Mouse (Mus musculus) embryo, embryonic 10 days (tissue): Measurements from ENCODE around the gene Ankrd10.
"Not testable (repeated sequence)": the region's sequence is repeated elsewhere in the genome, so short reads cannot be mapped to it uniquely, and the experiment has no call there.

Source experiments
- DNase-seq: peaks from one replicate; pipeline ENCODE4 v3.0.0-alpha.2; 2015; ENCODE audit warnings: low spot score

Gene Ankrd10

DNA sequence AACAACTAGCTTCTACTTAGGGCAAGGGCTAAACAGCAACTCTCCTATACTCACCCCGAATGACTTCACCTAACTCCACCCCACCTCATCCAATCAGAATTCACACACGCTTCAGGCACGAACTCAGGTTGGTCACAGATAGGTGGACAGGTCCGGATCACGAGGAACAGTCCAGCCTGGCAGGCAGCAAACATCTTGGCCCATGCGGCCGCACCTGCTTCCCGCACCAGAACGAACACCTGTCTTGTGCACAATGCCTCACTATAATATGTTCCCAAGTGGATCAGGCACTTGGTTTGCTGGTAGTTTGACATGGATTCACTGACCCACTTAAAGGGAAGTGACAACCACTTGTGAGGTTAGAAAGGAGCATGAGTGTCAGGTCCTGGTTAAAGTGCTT is 26.7 kb downstream of the Ankrd10 start:
- no peak for DNase-seq

DNA sequence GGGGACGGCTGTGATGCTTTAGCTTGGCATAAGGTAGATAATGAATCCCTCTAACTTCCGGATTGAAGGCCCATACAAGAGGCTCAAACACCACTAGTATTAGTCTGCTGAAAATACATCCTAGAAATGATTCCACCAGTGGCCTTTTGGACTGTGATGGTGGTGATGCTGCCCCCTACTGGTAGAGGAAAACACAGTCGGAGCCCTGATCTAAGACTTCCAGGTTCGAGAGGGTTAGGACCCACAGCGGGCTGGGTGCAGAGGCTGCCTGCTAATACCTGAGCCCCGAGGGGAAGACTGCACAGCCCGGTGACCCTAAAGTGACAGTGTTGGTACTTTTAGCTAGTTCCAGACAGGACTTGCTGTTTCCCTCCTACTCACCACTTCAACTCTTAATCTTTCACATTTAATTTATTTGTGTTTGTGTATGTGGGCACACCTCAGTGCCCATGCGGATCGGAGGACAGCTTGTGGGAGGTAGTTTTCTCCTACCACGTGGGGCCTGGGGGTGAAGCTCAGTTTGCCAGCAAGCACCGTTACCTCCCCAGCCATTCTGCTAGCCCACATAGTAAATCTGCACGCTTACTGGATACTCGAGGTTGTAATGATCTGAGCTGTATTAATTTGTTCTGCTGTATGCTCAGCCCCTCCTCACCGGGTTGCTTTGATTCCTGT is 33.4 kb downstream of the Ankrd10 start:
- DNase-seq = peak; percentile 84

DNA sequence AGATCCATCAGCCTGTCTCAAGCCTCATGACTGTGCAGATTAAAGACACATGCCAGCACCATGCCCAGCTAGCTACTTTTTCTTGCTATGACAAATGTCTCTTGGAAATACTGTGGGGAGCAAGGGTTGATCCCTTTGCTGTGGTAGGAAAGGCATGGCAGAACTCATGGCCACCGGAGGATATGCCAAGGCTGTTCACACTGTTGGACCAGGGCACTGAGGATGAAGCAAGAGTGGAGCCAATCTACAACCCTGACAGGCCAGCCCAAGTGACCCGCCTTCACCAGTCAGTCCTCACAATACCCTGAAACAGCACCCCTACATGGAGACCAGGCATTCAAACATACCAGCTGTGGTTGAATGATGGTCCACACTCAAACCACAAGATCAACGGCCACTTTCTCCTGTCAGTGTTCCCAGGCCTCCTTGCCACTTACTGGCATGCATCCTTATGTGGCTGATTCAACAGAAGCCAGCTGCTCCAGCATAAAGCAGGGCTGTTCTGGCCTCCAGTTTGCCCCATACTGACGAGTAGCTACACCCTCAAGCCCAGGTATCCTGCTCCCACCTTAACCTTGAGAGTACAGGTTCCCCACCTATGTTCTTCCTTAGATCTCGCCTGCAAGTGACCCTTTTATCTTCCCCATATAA is 35.1 kb downstream of the Ankrd10 start:
- DNase-seq = no peak

DNA sequence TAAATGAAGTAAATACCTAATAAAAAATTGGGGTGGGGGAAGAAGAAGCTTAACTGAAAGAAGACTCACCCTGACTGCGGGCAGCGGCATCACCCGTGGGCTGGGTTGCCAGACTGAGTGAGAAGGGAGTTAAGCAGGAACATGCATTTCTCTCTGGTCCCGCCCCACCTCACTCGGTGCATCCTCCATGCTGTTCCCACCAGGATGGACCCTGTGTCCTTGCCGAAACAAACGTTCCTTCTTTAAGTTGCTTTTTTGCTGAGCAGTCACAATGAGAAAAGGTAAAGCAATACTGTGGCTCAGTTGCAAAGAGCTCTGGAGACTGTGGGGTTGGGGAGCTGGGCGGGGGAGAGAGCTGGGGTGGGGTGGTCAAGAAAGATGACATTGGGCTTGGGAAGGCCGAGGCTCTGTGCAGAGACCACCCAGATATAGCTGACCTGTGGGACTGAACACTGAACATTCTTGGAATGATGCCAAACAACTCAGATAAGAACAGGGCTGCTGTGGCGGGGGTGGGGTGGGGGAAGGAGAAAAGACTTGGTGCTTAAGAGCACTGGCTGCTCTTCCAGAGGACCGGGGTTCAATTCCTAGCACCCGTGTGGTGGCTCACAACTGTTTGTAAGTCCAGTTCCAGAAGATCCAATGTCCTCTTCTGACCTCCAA is 42.2 kb downstream of the Ankrd10 start:
- DNase-seq = no peak

DNA sequence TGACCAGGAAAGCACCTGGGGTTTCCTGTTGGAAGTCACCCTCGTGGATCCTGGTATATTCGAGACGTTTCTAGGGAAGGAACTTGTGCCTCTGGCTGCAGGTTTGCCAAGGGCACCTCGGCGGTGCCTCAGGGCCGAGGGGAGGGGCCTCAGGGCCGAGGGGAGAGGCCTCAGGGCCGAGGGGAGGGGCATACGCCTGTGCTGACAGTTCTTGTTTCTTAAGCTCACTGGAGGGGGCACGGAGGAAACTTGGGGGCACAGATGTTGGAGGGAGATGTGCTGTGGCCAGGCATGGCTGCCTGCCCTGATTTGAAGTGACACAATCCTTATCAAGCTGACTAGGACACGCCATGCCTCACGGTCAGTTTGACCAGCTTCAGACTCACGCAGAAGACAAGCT is 43.3 kb downstream of the Ankrd10 start:
- no peak for DNase-seq

DNA sequence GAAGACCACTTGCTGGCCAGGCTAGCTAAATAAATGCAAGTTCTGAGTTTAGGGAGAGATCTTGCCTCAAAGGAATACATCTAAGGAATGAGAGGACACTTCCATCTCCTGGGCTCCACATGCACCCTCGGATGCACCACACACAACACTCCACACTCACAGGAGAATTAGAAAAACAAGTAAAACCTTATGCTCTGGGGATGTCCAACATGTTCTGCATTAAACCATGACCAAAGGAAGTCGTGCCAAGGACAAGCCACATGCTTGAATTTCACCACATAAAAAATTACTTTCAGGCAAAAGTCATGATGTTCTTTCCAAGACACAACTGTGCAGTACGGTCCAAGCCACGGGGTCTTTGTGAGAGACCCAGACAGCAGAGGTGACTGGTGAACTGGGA is 43.7 kb downstream of the Ankrd10 start:
- no peak for DNase-seq

DNA sequence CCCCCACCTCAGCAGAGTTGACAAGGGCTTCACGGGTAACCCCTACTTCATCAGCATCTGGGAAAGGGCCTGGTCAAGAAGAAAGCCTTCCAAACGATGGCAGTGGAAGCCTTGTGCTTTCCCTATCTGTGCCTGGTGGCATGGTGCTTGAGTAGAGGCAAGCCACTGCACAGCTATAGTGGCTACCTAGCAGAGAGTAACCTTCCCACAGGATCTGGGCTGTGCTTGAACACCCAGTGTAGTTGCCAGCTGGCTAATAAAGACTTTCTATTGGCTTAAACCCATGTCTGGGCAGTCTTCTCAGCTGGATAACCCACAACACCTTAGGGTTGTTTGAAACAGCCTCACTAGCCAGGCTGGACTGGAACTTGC is 49.2 kb downstream of the Ankrd10 start:
- DNase-seq = no peak

DNA sequence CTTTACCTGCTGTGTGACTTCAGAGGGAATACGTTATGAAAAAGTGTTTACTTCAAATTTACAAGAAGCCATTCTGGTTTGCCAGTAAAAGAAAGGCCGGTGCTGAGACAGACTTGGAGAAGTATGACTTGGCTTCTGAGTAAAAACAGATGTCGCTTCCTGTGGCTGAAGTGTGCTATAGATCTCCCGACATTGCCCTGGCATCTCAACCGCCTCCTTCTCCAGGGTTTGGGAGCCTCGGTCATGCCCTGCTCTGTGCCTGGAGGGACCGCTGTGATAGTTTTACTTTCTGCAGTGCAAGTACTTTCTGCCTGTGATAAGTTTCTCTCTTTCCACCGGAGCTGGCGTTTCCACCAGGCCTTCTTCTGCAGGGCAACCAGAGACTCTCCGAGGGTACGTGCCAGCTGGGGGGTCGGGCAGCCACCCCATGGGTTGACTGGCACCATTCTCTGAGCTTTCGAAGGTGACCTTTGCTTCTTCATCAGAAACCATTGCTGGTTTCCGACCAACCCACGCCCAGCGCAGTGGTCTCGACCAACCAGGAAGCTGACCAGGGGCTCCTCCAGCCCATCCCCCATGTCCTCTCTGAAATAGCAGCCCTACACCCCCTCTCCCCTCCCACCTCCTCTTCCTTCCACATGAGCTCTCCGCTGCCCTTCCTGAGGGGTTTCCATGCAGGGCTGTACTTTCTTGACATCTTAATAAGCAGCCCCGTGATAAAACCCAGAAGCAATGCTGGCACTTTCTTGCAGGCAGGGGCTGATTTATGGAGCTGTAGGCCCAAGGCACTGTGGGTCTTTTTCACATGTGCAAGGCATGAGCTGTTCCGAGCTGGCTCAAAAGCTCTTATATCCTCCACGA is 49.8 kb downstream of the Ankrd10 start:
- peak; percentile 57 for DNase-seq

DNA sequence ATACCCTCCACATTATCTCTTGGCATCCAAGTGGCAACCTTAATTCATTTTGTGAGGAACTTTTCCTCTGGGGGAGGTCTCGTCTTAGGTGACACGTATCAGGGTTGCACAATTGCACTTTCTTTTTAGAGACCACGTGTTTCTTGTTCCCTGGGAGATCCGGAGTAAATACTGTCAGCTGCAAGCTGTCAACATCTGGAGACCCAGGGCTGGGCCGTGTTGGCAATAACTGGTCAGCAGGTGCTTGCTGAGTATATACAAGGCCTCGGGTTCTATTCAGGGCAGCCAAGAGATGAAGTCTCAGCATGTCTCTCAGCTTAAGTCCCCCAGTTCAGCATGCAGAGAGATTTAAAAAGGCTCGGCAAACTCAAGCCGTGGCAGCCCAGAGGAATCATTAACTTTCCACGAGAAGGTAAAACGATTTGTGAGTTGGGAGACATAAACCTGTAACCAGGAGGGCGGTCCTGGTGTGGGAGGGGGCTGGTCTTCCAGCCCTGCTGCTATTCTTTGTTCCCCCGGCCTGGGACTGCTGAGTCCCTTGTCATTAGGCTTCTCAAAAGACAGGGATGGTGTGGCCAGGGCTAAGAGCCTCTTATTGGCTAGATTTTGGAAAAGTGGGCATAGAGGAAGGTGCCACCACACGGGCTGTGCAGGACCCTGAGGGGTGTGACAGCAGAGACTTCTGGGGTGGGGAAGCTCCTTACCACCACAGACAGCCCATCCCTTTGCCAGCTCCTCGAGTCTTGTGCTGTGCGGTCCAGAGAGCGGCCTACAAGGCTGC is 59.8 kb downstream of the Ankrd10 start:
- no peak for DNase-seq

DNA sequence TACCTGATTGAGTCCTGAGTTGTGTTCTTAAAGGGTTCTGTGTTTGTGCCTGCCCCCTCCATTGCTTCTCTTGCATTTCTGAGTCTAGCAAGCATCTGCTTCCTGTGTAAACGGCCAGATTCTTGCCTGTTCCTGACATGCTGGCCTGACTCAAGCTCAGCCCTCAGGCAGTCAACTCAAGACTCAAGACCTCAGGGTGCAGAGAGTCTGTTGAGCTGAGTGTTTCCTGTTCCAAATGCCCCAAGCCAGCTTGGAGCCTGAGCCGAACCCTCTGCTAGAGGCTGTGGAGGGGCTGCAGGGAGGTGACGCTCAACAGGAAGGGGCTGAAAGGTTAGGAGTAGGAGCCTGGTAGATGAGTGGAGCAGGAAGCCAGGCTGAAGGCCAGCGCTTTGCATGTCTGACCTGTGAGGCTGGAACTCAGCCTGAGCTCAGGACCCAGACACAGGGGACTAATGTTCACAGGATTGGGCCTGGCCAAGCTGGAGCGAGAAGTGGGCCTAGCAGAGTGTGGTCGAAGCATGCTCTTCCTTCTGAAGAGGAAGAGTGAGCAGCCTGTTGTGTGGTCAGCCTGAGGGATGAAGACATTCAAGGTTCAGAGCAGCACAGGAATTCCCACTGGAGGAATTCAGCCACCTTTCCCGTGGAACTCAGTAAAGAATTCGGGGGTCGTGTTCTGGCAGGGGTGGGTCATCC is 60.5 kb downstream of the Ankrd10 start:
- no peak for DNase-seq

DNA sequence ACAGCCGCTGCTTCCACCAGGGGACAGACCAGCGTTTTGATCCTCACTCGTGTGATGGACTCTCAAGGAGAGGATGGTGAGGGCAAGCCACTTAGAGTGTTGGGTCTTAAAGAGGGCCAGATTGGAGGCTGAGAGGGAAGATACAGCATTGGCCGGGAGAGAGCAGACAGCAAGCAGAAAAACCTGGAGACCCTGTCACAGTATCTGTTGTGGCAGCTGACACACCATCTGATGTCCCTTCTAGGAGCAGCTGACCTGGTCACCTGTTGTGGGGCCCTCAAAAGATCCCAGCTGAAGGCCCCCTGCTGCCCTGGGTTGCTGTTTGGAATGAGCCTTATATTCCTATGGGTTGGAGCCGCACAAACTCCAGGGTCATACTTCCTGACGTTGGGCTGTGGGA is 63.1 kb downstream of the Ankrd10 start:
- no peak for DNase-seq

DNA sequence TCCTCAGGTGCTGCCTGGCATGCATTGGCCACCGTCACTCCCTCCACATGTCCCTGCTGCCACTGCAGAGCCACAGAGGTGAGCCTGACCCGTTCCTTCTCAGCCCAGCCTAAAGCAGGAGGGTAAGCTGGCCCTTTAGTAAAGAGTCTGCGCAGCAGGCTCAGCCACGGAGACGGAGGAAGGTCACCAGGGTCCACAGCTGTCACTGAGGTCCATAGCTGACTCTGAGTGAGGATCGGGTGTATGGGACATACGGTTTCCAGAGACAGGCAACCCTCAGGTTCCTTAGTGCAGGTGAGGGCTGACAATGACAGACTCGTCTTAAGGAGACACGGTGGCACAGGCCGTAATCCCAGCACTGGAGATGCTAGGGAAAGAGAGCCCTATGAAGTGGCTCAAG is 63.6 kb downstream of the Ankrd10 start:
- no peak for DNase-seq

DNA sequence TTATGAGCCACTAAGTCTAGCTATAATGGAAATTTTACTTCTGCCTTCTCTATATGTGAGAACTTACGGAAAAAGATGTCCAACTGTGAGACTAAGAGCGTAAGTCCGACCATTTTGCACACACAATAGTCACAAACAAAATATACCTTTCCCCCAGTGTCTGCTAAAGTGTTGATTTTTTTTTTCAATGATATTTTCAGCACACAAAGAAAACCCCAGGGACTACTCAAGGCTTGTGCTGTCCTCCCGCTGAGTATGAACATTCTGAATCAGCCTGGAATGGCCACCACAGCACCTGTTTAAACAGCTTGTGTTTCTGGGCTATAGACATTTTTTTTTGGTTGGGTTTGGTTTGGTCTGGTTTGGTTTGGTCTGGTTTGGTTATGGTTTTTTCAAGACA is 64.8 kb downstream of the Ankrd10 start:
- DNase-seq = no peak

DNA sequence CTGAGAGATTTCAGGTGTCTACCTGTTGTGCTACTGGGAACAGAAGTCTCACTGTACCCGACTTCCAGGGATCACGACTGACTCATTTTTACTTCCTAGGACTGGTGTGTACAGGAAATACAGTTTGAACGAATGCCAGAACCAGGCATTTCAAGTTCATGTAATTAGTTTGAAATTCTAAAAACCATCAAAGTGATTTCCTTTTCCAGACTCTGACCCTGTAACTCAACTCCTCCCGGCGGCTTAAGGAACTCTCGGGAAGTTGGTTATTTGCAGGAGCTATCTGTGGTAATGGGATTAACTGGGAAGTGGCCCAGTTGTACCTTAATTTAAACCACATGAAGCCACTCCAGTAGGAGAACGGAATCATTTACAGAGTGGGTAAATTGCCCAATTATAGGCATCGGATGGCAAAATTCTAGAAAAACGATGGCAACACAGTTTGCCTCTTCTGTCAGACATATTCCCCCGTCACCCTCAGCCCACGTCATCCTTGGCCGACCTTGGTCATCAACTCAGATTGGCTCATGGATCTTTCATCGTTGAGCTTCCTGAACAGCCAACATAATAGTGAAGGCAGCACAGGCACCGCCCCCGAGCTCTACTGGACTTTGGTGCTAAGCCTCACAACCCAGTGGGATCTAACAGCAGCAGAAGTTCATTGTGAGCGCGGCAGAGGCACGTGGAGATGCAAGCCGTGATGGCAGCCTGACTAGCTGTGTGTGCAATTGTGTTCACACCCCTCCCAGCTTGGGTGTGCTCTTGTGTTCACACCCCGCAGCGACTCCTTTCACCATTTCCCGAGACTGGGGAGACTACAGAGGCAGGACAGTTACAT is 66.1 kb downstream of the Ankrd10 start:
- no peak for DNase-seq

DNA sequence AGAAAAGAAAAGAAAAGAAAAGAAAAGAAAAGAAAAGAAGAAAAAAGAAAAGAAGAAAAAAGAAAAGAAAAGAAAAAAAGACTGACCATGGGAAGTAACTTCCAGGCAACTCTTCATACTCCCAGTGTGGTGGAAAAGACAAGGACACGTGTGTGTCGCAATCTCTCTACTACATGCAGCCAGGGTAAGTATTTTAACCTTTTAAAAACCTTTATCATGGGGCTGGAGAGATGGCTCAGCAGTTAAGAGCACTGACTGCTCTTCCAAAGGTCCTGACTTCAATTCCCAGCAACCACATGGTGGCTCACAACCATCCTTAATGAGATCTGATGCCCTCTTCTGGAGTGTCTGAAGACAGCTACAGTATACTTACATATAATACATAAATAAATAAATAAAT is 67.4 kb downstream of the Ankrd10 start:
- DNase-seq = not testable (repeated sequence)

DNA sequence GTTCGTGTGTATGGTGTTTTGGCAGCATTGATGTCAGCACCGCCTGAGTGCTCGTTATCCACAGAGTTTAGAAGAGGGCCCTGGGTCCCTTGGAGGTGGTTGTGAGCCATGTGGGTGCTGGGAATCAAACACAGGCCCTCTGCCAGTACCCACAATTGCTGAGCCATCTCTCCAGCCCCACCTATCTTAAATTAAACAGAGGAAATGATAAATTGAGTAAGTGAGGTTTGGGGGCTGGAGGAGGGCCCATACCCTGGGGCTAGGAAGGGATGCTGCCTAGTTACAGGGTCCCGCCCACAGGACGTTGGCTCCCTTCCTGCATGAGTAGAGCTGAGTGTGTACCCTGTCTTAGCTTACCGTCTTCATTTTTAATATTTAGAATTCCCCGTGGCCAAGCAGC is 70.8 kb downstream of the Ankrd10 start:
- no peak for DNase-seq

DNA sequence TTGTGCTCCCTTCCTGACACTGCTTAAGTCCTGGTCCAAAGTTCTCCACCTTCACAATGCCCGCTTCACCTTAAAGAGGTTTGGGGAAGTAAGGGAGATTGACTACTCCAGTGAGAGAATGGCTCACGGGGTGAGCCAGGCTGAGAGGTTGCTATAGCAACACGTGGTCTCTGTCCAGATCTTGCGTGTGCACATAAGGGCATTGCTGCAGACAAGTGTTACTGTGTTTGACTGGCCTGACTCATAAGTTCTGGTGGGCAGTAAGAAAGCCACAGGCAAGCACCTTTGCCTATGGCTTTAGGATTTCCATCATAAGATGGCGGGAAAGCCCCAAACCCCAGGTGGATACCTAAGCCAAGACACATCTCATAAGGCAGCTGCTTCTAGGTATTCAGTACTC is 71.3 kb downstream of the Ankrd10 start:
- DNase-seq = no peak
